Mouse (Mus musculus): ENCODE results near the gene Asphd1. TPM values are rescaled to one million over a fixed set of nuclear protein-coding genes. Genes with fewer than 3 reads are reported as not detected.

Gene Asphd1
- polyA plus RNA-seq, 1 experiment: 0.19 TPM

DNA sequence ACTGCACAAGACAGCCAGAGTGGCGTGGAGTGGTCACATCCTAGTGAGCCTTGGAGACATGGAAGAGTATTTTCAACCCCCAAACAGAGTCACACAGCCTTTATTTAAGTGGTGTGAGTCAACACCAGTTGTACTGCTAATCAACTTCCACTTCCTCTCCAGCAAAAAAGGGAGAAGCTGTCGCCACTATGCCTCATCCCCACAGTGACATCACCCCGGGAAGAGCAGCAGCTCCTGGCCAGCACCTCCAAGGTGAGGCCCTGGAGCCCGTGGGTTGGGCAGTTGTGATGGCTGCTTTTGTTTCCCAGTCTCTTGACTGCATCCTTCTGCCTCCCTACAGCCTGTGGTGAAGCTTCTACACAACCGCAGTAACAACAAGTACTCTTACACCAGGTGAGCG lies 8.2 kb downstream of the Asphd1 start:
- Histone ChIP-seq H3K4me3 (ENCODE audit: insufficient read depth, low read depth, low read length) (no peak overlapping the region), H3K27me3 (replicated peaks; ENCODE audit: control insufficient read depth, insufficient read depth, low read length) (no peaks in the 10 kb centered on the region), H3K27ac (ENCODE audit: insufficient read depth, low read depth, low read length) (no peak overlapping the region), H3K36me3 (ENCODE audit: control insufficient read depth, insufficient read depth, low read length) (no peaks in the 10 kb centered on the region), H3K4me1 (ENCODE audit: control insufficient read depth, insufficient read depth, low read length) (no peaks in the 10 kb centered on the region)
- DNase-seq: no peak
- 65% methylated on average over 6 of the region's 6 CpGs for WGBS
- TF ChIP-seq POLR2A (IDR thresholded peaks at IDR 0.05; ENCODE audit: low read depth, low read length) (no peak), CTCF (conservative IDR thresholded peaks at IDR 0.05; ENCODE audit: insufficient read depth, insufficient read length, low read depth, low read length) (no peak)

DNA sequence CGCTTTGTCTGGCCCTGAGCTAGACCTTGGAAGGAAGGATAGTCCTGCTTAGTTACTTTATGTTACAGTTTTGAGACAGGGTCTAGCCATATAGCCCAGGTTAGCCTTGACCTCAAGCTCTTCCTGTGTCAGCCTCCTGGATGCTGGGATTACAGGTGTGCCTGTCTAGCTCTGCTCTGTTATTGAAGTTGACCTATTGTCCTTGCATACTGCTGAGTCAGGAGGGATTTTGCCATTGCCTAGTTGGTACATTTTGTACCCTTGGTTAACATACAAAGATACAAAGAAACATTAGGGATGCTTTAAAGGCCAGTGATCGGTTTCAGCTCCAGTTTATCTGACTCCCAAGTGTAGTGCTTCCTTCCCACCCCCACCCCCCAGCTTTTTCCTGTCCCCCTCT lies 16.7 kb downstream of the Asphd1 start:
- peak; percentile 36 for DNase-seq
- TF ChIP-seq POLR2A (IDR thresholded peaks at IDR 0.05; ENCODE audit: low read depth, low read length) (no peak), CTCF (conservative IDR thresholded peaks at IDR 0.05; ENCODE audit: insufficient read depth, insufficient read length, low read depth, low read length) (no peak)
- H3K4me1 ChIP-seq (ENCODE audit: control insufficient read depth, insufficient read depth, low read length): peaks cover 3% of the 10 kb centered on the region; the same call in 1 of the 2 replicates
- no peaks in the 10 kb centered on the region for H3K27me3 ChIP-seq (replicated peaks; ENCODE audit: control insufficient read depth, insufficient read depth, low read length)
- H3K4me3 ChIP-seq (ENCODE audit: insufficient read depth, low read depth, low read length): no peak overlapping the region
- 76% methylated on average over 2 of the region's 2 CpGs for WGBS
- no peak overlapping the region for H3K27ac ChIP-seq (ENCODE audit: insufficient read depth, low read depth, low read length)
- no peaks in the 10 kb centered on the region for H3K36me3 ChIP-seq (ENCODE audit: control insufficient read depth, insufficient read depth, low read length)

DNA sequence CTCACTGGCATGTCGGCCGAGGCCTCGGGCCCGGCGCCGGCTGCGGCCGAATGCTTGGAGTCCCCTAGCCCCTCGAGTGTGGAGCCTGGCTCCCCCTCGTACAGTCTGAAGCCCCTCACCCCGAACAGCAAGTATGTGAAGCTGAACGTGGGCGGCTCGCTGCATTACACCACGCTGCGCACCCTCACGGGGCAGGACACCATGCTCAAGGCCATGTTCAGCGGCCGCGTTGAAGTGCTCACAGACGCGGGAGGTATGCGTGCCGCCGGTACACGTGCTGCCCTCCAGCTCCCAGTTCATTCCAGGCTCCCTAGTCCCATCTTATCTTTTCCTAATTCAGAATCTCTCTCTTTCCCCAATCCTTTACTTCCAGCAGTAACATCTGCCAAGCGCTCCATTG lies 20.3 kb downstream of the Asphd1 start:
- TF ChIP-seq POLR2A (IDR thresholded peaks at IDR 0.05; ENCODE audit: low read depth, low read length): no peak
- Histone ChIP-seq H3K27me3 (replicated peaks; ENCODE audit: control insufficient read depth, insufficient read depth, low read length) (no peaks in the 10 kb centered on the region), H3K4me1 (ENCODE audit: control insufficient read depth, insufficient read depth, low read length) (peaks cover 3% of the 10 kb centered on the region; the same call in 1 of the 2 replicates), H3K4me3 (ENCODE audit: insufficient read depth, low read depth, low read length) (peak overlapping the region; percentile 91), H3K36me3 (ENCODE audit: control insufficient read depth, insufficient read depth, low read length) (no peaks in the 10 kb centered on the region), H3K27ac (ENCODE audit: insufficient read depth, low read depth, low read length) (no peak overlapping the region)
- peak; percentile 18 for DNase-seq
- WGBS: 1% methylated on average over 27 of the region's 27 CpGs

DNA sequence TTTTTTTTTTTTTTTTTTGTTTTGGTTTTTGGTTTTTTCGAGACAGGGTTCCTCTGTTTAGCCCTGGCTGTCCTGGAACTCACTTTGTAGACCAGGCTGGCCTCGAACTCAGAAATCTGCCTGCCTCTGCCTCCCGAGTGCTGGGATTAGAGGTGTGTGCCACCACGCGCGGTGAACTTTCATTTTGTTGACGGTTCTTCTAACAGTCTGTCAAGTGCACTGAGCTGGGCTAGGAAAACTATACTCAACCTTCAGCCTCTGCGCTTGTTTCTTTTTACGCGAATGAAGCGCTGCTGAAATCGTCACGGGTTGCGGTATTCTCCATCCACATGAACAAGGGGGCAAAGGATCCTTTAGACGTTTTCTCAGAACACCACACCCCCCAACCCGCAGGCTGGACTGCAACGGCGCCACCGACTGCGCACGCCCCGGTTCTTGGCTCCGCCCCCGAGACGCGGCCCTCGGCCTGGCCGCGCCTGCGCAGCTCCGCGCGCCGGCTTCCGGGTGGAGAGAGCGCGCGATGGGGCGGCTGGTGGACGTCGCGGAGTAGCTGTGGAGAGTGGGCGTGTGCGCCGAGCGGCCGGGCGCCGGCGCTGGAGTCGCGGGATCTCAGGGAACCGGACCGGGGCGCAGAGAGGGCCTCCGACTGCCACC lies 20.9 kb downstream of the Asphd1 start, which contains the start of gene Kctd13:
Gene Kctd13, plus strand, starts transcription at position 496 of the 654 bp plus-strand sequence.
- TF ChIP-seq CTCF (conservative IDR thresholded peaks at IDR 0.05; ENCODE audit: insufficient read depth, insufficient read length, low read depth, low read length) (no peak), POLR2A (IDR thresholded peaks at IDR 0.05; ENCODE audit: low read depth, low read length) (no peak)
- no peaks in the 10 kb centered on the region for H3K36me3 ChIP-seq (ENCODE audit: control insufficient read depth, insufficient read depth, low read length)
- peak within 1 kb of the TSS; percentile 77; the same call in 1 of the 2 replicates for H3K27ac ChIP-seq (ENCODE audit: insufficient read depth, low read depth, low read length)
- DNase-seq: peak; percentile 96
- whole genome bisulfite sequencing: 2% methylated on average over 56 of the region's 56 CpGs
- H3K4me3 ChIP-seq (ENCODE audit: insufficient read depth, low read depth, low read length): peak within 1 kb of the TSS; percentile 91
- H3K4me1 ChIP-seq (ENCODE audit: control insufficient read depth, insufficient read depth, low read length): peaks cover 3% of the 10 kb centered on the region; the same call in 1 of the 2 replicates
- H3K27me3 ChIP-seq (replicated peaks; ENCODE audit: control insufficient read depth, insufficient read depth, low read length): no peaks in the 10 kb centered on the region

DNA sequence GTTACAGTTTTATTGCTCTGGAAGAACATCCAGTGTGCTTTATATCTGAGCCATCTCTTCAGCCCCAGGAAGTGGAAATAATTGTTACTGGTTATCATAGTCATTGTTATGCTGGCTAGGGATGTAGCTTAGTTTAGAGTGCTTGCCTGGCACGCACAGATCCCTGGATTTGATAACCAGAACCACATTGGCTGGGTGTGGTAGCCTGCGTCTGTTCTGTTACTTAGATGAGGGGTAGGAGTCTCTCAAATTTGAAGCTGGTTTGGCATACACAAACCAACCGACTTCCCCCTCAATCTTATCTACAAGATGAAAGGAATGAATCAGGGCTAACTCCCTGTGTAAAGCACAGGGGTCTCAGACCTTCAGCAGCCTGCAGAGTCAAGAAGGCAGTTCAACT lies 23.1 kb downstream of the Asphd1 start:
- no peaks in the 10 kb centered on the region for H3K36me3 ChIP-seq (ENCODE audit: control insufficient read depth, insufficient read depth, low read length)
- H3K4me1 ChIP-seq (ENCODE audit: control insufficient read depth, insufficient read depth, low read length): peaks cover 8% of the 10 kb centered on the region; the same call in 1 of the 2 replicates
- H3K27ac ChIP-seq (ENCODE audit: insufficient read depth, low read depth, low read length): no peak overlapping the region
- TF ChIP-seq POLR2A (IDR thresholded peaks at IDR 0.05; ENCODE audit: low read depth, low read length) (no peak), CTCF (conservative IDR thresholded peaks at IDR 0.05; ENCODE audit: insufficient read depth, insufficient read length, low read depth, low read length) (no peak)
- no peak for DNase-seq
- H3K4me3 ChIP-seq (ENCODE audit: insufficient read depth, low read depth, low read length): no peak overlapping the region
- WGBS: 47% methylated on average over 3 of the region's 3 CpGs
- H3K27me3 ChIP-seq (replicated peaks; ENCODE audit: control insufficient read depth, insufficient read depth, low read length): no peaks in the 10 kb centered on the region

- H3K4me1 ChIP-seq (ENCODE audit: control insufficient read depth, insufficient read depth, low read length): peaks cover 6% of the 10 kb centered on the region; the same call in 1 of the 2 replicates
- DNase-seq: no peak
- no peak overlapping the region for H3K27ac ChIP-seq (ENCODE audit: insufficient read depth, low read depth, low read length)
- no peak overlapping the region for H3K4me3 ChIP-seq (ENCODE audit: insufficient read depth, low read depth, low read length)
- 71% methylated on average over 5 of the region's 5 CpGs for WGBS
- no peaks in the 10 kb centered on the region for H3K36me3 ChIP-seq (ENCODE audit: control insufficient read depth, insufficient read depth, low read length)
- H3K27me3 ChIP-seq (replicated peaks; ENCODE audit: control insufficient read depth, insufficient read depth, low read length): no peaks in the 10 kb centered on the region
- no peak for TF ChIP-seq CTCF (conservative IDR thresholded peaks at IDR 0.05; ENCODE audit: insufficient read depth, insufficient read length, low read depth, low read length)
- no peak for TF ChIP-seq POLR2A (IDR thresholded peaks at IDR 0.05; ENCODE audit: low read depth, low read length)
Observed at GRCm38 (mm10) chr7:126923999-126924398, 25.4 kb downstream of the Asphd1 start.

GRCm38 (mm10) chr7:126922624-126923060 lies 26.7 kb downstream of the Asphd1 start, which contains the start of gene Tmem219:
Gene Tmem219 (minus strand): TSS chr7:126922917.
- Histone ChIP-seq H3K4me3 (ENCODE audit: insufficient read depth, low read depth, low read length) (peak within 1 kb of the TSS; percentile 34; the same call in 1 of the 2 replicates), H3K36me3 (ENCODE audit: control insufficient read depth, insufficient read depth, low read length) (no peaks in the 10 kb centered on the region), H3K27me3 (replicated peaks; ENCODE audit: control insufficient read depth, insufficient read depth, low read length) (no peaks in the 10 kb centered on the region), H3K27ac (ENCODE audit: insufficient read depth, low read depth, low read length) (peak within 1 kb of the TSS; percentile 89), H3K4me1 (ENCODE audit: control insufficient read depth, insufficient read depth, low read length) (peaks cover 7% of the 10 kb centered on the region; the same call in 1 of the 2 replicates)
- whole genome bisulfite sequencing: 25% methylated on average over 5 of the region's 5 CpGs
- TF ChIP-seq CTCF (conservative IDR thresholded peaks at IDR 0.05; ENCODE audit: insufficient read depth, insufficient read length, low read depth, low read length): no peak
- TF ChIP-seq POLR2A (IDR thresholded peaks at IDR 0.05; ENCODE audit: low read depth, low read length): no peak
- DNase-seq: peak; percentile 94
